Comparison of ENCODE assay signal across 12 mouse cellular contexts in the genomic region with DNA sequence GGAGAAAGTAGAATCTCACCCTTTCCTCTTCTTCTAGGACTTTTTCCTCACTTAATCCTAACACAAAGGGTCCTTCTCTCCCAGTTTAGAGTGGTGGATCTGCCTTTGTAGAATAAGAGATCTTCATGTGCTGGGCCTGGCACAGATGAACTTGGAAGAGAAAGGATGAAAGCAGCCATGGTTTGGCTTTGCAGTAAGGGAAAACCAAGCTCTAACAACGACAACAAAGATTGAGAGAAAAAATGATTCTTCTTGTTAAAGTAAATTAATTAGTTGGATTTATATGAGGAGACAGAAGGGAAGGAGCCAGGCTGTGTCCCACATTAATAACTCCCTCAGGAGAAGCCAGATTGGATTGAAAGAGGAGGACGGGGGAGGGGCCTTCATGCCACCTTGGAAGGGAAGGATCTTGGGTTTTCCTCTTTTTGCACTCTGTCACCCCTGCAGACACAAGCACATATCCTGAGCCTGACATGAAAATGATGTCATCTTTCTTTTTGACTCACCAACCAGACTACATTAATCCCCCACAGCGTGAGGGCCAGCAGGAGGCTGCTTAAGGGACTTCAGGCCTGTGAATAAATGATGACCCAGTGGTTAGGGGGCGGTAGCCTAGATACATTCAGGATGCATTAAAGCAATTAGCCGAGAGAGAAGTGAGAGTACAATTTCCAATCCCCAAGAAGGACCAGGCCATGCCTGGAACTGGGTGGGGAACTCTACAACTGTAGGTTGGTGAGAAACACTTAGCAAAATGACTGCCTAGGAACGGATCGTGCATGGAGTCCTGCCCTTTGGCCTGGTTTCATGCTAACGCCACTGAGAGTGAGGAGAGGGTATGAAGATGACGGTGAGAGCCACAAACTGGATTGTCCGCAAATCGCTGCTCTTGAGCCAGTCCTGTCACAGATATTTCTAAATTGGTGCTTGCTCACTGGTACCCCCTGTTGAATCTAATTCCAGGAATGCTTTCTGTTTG.
A peak's percentile ranks its signal among the peaks of the same experiment; 100 is the strongest.
DNase-seq lines count a peak whose midpoint lies in the region; ATAC-seq lines count a peak whose summit lies in the region.
"Had no signal": no experiment of that assay in that cellular context is flagged by ENCODE, and none has a peak within 500 bp of the region (broad histone marks: within the 10 kb centered on the region; RNA-seq: fewer than 3 reads in every experiment).

No protein-coding gene starts in this region.

- H3K9ac ChIP-seq in midbrain, embryonic 14.5 days (replicated peaks; ENCODE audit: low read length) = no peak overlapping the region
- H3K9ac ChIP-seq in forebrain, embryonic 14.5 days (ENCODE audit: low read length) = no peak overlapping the region

- WGBS in midbrain, embryonic 10.5 days = 61% methylated on average over 11 of the region's 11 CpGs
- 48% methylated on average over 11 of the region's 11 CpGs for WGBS in midbrain, embryonic 14.5 days
- 48% methylated on average over 11 of the region's 11 CpGs for WGBS in forebrain, embryonic 14.5 days

- no peaks in the 10 kb centered on the region for H3K27me3 ChIP-seq in midbrain, embryonic 10.5 days (ENCODE audit: low read depth, poor library complexity, severe bottlenecking)
- H3K27me3 ChIP-seq in midbrain, embryonic 14.5 days (ENCODE audit: control insufficient read depth, insufficient read depth, low read length) = no peaks in the 10 kb centered on the region
- no peaks in the 10 kb centered on the region for H3K27me3 ChIP-seq in forebrain, embryonic 14.5 days (replicated peaks; ENCODE audit: control insufficient read depth, insufficient read depth, low read length)

- H3K36me3 ChIP-seq in midbrain, embryonic 10.5 days = no peaks in the 10 kb centered on the region
- no peaks in the 10 kb centered on the region for H3K36me3 ChIP-seq in midbrain, embryonic 14.5 days (ENCODE audit: control insufficient read depth, insufficient read depth, low read length)
- no peaks in the 10 kb centered on the region for H3K36me3 ChIP-seq in forebrain, embryonic 14.5 days (ENCODE audit: control insufficient read depth, insufficient read depth, low read length)
- H3K36me3 ChIP-seq: limb, embryonic 10.5 days had no signal

- ATAC-seq in midbrain, embryonic 14.5 days (ENCODE audit: low FRiP score, low TSS enrichment) = no peak
- peak; percentile 27; the same call in 1 of the 2 replicates for ATAC-seq in forebrain, embryonic 14.5 days
- ATAC-seq in megakaryocyte, adult 5-6 weeks (ENCODE audit: poor library complexity, severe bottlenecking) = 0 out of 2 replicates have a peak, but pooled peaks have one; percentile 8

- H3K4me2 ChIP-seq in midbrain, embryonic 14.5 days (ENCODE audit: low read length) = no peak overlapping the region
- no peak overlapping the region for H3K4me2 ChIP-seq in forebrain, embryonic 14.5 days (ENCODE audit: low read length)

- peaks cover 56% of the 10 kb centered on the region for H3K4me1 ChIP-seq in midbrain, embryonic 10.5 days
- peaks cover 38% of the 10 kb centered on the region for H3K4me1 ChIP-seq in midbrain, embryonic 14.5 days (ENCODE audit: control insufficient read depth, insufficient read depth, low read length)
- H3K4me1 ChIP-seq in forebrain, embryonic 14.5 days (ENCODE audit: control insufficient read depth, insufficient read depth, low read length) = peaks cover 48% of the 10 kb centered on the region

- DNase-seq in midbrain, embryonic 10.5 days (ENCODE audit: low spot score) = no peak
- DNase-seq in midbrain, embryonic 14.5 days = no peak
- peak; percentile 50 for DNase-seq in forebrain, embryonic 14.5 days (ENCODE audit: low spot score)
- DNase-seq in retina, postnatal 1 day = peak; percentile 80
- no peak for DNase-seq in lung, postnatal 25 days (ENCODE audit: low spot score)
- DNase-seq in heart, adult 18-20 months = no peak
- DNase-seq in frontal cortex, adult 2 months (ENCODE audit: extremely low spot score in 1 of 2, low spot score in 1 of 2) = no peak
- DNase-seq: cerebellum, adult 11-12 months; lung, adult 2 months had no signal

- H3K4me3 ChIP-seq in midbrain, embryonic 10.5 days = no peak overlapping the region
- no peak overlapping the region for H3K4me3 ChIP-seq in midbrain, embryonic 14.5 days (replicated peaks; ENCODE audit: low read depth, low read length)
- H3K4me3 ChIP-seq in forebrain, embryonic 14.5 days (ENCODE audit: low read depth, low read length) = no peak overlapping the region
- H3K4me3 ChIP-seq: erythroblast, embryonic 14.5 days; limb, embryonic 10.5 days had no signal

- peak overlapping the region; percentile 42 for H3K27ac ChIP-seq in midbrain, embryonic 10.5 days (replicated peaks)
- H3K27ac ChIP-seq in midbrain, embryonic 14.5 days (replicated peaks; ENCODE audit: low read depth, low read length) = no peak overlapping the region
- no peak overlapping the region; the same call in 1 of the 2 replicates for H3K27ac ChIP-seq in forebrain, embryonic 14.5 days (ENCODE audit: low read depth, low read length)
- H3K27ac ChIP-seq: limb, embryonic 10.5 days had no signal

- H3K9me3 ChIP-seq in midbrain, embryonic 10.5 days (replicated peaks) = no peaks in the 10 kb centered on the region
- H3K9me3 ChIP-seq in midbrain, embryonic 14.5 days (ENCODE audit: control insufficient read depth, low read length) = no peaks in the 10 kb centered on the region
- no peaks in the 10 kb centered on the region for H3K9me3 ChIP-seq in forebrain, embryonic 14.5 days (replicated peaks; ENCODE audit: control insufficient read depth, low read length)
- H3K9me3 ChIP-seq: limb, embryonic 10.5 days had no signal

Comparison
In these comparisons a context has a peak if more than half of its experiments do, and no peak if none do; other contexts are left out.
1. DNase-seq: peak in forebrain, embryonic 14.5 days (single experiment) and retina, postnatal 1 day (single experiment); none in midbrain, embryonic 10.5 days (single experiment), midbrain, embryonic 14.5 days (single experiment), lung, postnatal 25 days (single experiment), heart, adult 18-20 months (0 of 2) and frontal cortex, adult 2 months (0 of 2).